Mouse (Mus musculus) urinary bladder, postnatal 10 days (tissue): ENCODE data around the gene Zeb2.

ENCODE experiments used
- DNase-seq: peaks from one replicate; pipeline ENCODE4 v3.0.0; 2022; ENCODE audit warnings: low spot score

Gene Zeb2

DNA sequence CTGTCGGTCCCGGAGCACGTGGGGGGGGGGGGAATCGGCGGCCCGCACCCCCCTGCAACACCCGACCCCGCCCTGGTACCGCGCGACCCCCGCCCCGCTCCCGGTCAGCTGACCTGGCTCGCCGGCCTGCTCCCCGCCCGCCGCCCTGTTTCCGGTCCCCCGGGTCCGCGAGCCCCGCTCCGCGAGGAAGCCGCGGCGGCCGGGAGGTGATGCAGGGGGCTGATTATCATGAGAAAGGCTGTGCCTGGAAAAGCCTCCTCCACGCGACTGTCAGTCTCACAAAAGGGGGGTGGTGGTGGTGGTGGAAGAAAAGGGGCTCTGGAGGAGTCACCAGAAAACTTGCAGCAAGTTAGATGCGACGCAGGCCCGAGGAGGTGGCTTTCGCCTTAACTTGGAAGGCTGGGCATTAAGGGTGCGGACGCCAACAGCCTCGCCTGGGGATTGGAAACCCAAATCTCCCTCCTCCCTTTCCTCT lies at the start of gene Zeb2:
Gene Zeb2, minus strand, starts transcription at position 309 of the 475 bp plus-strand sequence.
- DNase-seq = no peak

DNA sequence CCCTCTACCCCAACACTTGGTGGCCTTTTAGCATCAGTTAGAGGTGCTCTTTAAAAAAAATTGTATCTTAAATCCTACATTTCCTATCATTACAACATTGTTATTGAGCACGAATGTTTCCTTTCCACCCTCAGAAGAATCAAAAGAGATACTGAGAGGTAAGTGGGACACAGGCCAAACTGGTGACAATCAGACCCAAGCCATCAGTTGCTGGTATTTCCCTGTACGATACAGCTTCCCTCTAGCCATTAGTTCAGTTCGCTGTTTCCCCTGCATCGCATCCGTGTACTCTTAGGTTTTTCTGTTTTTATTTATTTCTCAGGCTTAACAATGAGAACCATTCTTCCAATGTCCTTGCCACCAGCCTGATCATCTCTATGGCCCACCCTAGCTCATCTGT lies 41.6 kb upstream of the Zeb2 start:
- DNase-seq = no peak

DNA sequence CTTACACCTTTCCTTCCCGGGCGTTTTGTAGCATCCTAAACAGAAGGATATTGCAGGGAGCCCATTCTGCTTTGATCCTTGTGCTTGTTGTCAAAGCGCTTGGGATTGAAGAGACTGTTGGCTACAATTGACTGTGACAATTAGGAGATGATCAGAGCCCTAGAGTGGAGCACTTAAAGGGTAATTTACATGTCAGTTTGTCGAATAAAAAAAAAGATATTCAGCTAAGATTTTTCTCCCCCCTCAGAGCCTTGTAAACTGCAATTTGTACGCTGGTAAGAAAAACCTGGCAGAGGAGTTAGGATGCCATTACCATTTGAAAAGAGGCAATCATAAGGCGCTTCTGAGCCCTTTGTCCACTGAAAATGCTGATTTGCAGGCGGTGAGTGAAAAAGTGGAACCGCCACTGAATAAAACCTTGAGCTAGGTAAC lies 41.2 kb upstream of the Zeb2 start:
- no peak for DNase-seq

DNA sequence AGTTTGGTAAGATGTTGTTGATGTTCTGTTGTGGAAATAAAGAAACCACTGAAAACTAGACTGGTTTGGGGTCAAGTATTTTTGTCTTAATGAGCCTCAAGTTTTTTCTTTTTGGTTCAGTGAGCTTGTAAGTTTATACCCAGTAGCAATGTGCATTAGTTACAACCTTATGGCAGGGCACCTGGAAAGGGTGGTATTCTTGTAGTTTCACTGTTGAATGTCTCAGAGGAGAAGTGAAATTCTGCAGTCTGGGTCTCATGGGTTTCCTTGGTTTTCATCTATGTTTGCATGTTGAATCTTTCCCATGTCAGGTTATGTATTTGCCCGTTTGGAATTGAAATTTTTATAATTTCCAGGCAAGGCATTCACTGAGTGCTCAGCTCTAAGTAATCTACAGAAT lies 36.1 kb upstream of the Zeb2 start:
- DNase-seq = no peak

DNA sequence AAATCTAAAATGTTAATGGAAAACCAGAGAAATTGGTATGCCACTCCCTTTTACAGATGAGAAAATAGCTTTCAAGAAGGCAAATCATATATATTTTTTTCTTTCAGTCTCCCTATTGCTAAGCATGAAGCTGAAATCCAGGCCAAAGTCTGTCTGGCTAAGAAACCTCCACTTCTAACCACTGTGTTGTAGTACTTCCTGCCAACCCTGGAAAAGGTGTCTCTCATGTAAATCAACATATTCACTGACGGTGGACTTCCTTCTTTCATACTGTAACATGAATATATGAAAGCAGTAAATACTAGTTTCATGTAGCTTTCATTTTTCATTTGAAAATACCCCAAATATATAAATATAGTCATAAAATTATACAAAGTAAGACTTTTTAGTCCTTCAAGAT lies 26.0 kb upstream of the Zeb2 start:
- DNase-seq = no peak

DNA sequence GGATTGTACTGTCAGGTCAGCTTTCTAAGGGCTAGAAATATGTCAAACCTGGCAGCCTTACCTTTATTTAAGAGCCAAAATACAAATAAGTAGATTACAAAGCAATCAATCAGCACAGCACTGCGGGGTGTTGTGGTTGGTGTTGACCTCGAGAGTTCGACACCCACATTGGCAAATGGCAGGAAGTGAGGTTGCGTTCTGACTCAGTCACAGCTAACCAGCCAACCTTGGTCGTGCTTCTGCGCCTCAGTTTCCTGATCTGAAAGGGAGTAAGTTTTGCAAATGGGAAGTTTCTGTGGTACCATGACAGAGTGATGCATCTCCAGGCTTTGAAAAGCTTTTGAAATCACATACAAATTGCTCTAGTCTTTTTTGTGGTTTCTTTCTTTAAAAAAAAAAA lies 21.7 kb upstream of the Zeb2 start:
- DNase-seq = no peak

DNA sequence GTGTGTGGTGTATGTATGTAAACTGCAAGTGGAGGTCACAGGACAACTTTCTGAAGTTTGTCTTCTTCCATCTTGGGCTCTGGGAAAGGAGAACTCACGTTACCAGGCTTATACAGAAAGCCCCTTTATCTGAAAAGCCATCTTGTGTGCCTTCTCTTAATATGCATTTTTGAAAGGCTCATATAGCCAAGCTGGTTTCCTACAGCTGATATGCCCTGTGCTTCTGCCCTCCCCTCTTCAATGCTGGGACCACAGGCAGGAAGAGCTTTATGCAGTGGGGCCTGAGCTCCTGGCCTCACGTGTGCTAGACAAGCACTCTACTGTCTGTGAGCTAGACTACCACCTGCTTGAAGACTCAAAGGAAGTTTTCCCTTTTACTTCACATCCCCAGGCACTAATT lies 19.6 kb upstream of the Zeb2 start:
- no peak for DNase-seq

DNA sequence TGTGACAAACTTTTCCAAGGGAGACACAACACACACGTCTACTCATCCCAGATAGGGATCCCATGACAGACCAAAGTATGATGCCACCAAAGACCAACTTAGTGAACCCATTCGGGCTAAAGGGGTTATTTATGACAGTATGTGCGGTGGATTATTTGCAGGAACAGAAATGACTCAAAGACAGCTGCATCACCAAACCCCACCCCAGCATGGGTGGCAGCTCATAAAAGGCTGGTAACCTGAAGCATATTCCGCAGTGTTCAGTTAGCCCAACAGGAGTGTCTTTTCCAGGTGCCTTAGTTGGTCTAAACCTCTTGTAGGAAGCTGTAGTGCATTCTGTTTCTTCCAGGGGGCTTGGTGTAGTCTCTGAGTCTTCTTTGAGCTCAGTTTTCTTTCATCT lies 16.0 kb upstream of the Zeb2 start:
- no peak for DNase-seq

DNA sequence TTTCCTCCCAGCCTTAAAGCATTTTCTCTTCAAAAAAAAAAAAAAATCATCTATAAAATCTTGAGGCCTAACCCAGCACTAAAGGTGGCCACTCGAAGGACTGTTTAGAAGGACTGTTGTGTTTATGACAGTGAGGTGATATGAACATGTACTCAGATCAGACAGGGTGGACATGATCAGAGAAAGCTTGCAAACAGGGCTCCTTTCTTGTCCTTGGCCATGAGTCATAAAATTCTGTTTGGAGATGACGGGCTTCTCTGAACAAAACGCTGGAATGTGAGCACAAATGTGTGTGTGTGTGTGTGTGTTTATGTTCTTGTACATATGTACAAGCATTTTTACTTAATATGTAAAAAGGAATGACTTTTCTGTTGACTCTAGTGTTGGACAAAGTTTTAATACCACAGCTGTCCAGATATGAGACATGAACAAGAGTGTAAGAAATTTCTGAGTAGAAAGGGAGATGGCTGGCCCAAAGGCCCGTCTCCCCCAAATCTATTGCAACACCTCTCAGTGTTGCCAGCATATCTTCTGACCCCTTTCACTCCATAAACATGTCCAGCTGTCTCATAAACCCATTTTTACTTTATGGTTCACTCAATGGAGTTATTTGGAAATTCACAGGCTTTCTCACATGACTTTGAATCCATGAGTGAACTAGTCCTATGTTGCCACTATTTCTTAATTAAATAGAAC lies 13.4 kb upstream of the Zeb2 start:
- DNase-seq = no peak

DNA sequence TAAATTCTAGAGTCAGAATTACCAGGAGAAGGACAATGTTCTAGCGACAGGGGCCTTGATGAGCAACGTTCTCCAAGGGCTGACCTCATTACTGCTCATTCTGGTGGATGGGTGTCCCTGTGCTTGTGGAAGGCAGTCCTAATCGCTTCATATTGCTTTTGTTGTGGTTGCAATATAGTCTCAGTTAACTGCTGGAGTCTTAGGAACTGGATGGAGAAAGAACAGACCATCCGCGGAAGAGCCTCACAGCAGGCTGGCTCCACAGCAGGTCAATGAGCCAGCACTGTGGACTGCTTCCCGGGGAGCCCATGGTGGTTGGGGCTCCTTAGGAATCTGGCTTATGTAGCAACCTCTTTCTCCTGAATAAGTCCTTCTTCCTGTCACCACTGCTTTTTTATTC lies 12.4 kb upstream of the Zeb2 start:
- no peak for DNase-seq

DNA sequence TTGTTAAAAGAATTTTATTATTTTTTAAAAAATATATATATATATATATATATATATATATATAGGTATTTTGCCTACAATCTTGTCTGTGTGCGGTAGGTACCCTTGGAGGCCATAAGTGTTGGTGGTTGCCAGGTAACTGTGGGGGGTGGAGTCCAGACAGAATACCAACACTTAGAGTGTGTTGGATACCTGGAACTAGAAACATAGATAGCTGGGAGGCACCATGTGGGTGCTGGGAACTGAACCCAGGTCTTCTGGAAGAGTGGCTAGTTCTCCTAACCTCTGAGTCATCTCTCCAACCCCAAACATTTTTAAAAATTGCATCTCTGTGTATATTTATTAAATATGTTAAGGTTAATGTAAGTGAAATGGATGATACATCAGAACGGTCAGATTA lies 11.5 kb upstream of the Zeb2 start:
- DNase-seq = no peak

DNA sequence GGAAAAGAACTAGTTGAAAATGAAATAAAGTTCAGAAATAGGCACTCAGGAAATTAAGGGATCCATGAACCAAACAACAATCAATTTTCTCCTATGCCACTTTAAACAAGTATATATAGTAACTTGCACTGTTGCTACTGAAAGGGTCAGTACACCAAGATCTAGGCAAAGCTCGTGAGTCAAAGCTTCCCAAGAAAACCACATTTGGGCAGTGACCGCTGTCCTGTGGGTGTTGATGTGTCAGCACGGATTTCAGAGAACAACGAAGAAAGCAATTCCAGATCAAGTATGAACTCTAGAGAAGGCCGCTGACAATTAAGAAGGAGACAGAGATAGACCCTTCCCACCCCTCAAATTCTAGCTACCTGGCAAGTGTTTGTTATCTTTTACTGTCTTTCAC lies 9.2 kb upstream of the Zeb2 start:
- no peak for DNase-seq

DNA sequence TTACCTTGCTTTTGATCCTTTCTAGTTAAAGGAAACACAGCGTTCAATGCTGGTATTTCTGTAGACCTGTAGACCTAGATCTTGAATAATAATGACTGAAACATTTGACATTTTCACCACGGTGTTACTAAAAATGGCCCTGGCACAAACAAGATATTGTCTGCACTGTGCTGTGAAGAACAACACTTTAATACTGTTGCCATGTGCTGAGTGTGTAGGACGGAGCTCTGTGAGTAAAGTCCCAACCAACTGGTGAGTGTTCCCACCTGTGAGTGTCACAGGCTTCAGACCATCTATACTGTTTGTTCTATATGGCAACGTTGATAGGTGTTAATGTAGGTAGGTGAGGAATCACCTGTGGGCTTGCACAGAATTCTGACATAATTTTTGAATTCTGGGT lies 8.0 kb upstream of the Zeb2 start:
- no peak for DNase-seq

DNA sequence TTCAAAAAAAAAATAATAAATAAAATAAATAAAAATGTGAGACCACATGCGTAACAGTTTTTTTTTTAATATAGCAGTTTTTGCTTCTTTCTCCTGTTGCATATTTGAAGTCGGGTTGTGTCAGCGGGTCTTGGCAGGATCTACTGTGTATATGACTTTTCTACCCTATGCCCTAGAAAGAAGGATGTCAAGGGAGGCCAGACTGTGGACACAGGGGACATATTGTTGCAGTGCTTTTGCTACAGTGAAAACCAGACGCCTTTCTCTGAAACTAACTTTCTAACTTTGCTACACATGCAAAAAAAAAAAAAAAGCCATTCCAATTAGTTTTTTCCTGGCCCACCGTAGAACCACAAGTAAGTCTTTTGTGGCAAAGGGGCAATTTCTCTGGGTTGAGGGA lies 6.3 kb upstream of the Zeb2 start:
- no peak for DNase-seq

DNA sequence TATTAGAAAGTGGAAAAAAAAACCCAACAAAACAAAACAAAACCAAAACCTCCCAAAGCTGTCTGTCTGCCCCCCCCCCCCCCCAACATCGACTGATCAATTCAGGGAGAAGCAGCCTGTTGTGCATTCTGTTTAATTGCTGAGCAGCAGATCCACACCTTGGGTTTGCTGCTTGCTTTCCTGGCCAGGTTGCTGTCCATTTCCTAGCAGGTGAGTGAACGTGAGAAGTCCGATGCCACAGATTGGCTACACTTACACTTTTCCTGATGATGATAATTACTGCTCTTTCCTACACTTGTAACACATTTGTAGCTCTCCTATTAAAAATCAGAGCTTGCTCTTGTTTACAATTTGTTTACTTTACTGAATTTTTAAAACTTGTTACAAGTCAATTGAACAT lies 926 bp upstream of the Zeb2 start:
- no peak for DNase-seq

DNA sequence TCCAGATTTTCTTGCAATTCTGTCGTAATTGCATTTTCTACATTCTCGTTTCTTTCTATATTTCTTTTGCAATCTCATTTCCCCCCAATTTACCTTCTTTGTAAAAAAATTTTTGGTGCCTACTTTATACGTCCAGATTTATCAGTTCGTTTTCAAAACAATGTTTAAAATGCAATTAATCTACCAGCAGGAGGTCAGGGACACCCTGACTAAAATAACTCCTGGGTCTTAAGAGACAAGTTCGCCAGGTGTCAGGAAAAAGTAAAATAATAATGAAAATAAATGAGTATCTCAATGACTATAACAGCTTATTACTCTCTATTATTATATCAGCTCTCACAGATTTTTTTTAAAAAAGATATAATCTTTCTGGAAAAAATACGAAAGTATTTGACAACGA lies 397 bp upstream of the Zeb2 start:
- DNase-seq = no peak

DNA sequence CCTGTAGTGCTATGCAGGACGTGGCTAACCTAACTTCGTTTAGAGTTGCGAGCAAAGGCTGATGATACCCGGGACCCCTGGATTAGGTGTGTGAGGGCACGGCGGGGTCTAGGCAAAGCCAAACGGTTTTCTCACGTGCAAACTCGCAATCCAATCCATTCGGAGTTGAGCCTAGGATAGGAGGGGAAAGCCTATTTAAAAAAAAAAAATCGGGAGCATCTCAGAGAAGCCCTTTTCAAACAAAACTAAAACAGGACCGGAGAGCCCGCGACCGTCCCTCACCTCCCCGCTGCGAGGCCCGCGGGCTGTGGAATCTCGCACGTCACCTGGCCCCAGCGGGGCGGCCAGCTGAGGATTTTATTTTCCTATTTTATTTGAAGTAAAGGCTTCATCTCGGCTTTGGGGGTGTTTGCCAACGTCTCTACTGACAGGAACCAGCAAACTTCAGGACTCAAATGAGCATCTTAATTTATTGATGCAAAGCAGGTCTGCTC lies 617 bp downstream of the Zeb2 start:
- no peak for DNase-seq

DNA sequence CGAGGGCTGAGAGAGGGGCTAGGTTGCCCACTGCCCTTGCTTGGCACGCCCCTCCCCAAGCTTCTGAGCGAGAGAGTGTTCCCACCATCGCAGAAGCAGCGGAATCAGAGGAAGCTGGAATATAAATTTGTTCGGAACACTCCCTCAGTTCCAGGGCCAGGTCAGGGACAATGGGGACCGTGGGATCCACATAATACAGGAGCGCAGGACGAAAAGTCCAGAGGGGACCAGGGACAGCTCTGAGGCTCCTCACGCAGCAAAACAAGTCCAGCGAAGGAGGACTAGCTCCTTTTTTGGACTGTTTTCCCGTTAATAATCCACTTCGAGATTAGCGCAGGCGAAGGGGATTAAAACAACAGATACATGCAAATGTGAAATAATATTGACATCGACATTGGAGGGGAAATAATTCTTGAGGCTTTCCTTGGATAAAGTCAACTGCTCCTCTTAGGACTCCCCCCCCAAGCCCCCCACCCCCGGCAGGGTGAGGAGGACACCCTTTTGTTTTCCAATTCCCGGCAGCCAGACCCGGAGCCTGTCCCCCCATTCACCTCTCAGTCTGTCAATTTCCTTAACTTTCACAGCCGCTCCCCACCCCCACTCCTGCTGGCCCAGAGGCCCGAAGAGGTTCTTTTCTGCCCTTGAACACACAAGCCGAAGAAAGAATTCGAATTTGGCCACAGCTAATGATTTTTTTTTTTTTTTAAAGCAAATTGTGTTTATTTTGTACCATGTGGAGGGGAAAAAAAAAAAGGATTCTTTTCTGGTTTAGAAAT lies 1.3 kb downstream of the Zeb2 start:
- no peak for DNase-seq

DNA sequence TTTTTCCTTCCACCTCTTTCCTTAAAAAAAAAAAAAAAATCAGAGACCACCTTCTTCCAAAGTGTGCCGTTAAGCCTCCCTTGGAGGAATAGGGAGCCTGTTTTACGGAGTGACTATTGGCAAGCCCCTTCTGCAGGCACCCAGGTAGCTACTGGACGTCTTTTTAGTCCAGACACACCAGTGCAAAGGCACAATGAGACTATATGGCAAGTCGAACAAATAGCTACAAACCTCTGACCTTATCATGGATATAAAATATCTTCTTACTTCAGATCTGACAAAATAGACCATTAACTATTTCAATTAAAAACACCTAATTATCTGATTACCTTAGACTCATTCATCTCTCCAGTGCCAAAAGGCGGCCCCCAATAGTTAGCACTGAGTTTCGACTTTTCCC lies 2.0 kb downstream of the Zeb2 start:
- DNase-seq = no peak

DNA sequence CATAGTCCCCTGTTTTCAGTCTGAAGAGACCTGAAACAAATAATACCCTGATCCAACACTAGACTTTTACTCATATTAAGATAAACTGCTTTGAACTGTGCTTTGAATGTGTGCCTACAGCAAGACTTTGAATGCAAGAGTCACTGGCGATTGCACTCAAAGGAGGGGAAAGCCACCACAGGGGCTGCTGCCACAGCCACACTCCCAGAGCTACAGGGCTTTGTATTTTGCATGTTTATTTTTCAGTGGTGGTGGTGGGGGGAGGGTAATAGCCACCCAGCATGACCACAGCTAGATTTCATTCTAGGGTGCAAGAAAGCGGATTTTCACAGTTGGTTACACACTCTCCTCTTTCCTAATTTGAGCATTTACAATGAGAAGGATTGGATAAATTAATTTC lies 2.6 kb downstream of the Zeb2 start:
- DNase-seq = no peak

DNA sequence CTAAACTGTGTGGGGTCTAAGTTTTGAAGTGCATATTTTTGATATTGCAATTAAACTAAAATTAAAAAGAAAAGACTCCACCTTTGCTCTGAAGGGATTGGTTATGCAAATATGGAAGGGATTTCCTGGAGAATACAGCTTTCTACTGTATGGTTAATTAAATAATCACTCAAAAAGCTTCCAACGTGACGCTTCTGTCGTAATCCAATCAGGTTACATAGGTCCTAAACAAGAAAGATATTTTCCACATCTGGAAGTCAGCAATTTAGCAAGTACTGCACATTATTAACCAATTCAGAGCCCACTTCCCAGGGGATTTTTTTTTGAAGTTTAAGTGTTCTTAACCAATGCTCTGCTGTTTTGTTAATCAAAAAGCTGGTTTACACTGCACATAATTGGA lies 3.3 kb downstream of the Zeb2 start:
- no peak for DNase-seq

DNA sequence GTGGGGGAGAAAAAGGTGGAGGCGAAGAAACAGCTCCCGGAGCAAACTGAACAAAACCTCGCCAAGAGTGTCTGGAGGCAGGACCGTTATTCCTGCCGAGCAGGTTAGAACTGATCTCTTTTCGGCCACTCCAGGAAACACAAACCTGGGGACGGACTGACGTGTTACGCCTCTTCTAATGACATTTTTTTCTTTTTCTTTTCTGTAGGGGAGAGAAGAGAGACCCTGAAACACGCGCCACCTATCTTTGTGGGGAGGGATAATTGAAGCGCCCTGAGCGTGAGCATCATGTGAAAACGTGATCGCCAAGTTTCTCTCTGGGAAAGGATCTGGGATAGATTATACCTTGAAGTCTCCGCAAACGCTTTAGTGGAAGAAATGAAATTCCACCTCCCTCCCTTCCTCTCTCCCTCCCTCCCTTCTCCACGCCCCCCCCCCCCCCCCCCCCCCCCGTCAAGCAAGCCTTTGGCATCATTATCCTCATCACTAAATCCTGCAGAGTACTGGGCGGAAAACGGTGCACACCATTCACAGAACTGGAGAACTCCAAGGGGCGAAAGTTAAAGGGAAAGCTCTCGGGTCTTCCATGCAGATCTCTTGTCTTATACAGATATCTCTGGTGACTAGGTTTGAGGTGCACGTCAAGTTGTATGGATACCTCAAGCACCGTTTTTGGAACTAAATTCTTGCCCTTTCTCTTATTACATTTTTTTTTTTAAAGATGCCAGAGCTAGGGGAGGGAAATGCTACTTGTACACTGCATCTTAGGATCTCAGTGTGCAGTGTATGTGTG lies 4.1 kb downstream of the Zeb2 start:
- DNase-seq = no peak
